Mouse (Mus musculus) spleen, adult 18-20 months (tissue): ENCODE measurements at regions not wholly inside any gene's neighbourhood (a gene's known extent, or its start where the extent isn't known, plus 50 kb on each side); places are given as distances from the start of the nearest gene placed in this dataset.

ENCODE experiments used
- DNase-seq, 2 experiments: peaks; one replicate each; pipeline ENCODE4 v3.0.0; 2022; ENCODE audit warnings: mixed read lengths in 2 of 2

DNA sequence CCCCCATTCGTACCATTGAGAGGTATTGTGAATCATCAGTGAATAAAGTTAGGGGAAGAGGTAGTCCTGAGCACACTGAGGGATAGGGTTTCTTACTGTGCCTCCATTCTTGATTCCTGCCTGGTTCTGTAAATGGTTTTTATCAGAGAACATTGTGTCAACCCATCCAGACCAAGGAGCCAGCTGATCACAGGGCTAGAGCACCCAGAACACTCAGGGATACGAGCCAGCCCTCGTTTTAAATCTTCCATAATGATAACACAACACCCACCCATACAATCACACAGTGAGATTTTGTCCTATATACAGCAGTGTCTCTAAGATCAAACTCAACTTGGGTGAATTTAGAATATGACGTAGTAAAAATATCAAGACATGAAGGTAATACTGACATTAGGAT is 424.7 kb upstream of the BB014433 start:
- DNase-seq: no peak

DNA sequence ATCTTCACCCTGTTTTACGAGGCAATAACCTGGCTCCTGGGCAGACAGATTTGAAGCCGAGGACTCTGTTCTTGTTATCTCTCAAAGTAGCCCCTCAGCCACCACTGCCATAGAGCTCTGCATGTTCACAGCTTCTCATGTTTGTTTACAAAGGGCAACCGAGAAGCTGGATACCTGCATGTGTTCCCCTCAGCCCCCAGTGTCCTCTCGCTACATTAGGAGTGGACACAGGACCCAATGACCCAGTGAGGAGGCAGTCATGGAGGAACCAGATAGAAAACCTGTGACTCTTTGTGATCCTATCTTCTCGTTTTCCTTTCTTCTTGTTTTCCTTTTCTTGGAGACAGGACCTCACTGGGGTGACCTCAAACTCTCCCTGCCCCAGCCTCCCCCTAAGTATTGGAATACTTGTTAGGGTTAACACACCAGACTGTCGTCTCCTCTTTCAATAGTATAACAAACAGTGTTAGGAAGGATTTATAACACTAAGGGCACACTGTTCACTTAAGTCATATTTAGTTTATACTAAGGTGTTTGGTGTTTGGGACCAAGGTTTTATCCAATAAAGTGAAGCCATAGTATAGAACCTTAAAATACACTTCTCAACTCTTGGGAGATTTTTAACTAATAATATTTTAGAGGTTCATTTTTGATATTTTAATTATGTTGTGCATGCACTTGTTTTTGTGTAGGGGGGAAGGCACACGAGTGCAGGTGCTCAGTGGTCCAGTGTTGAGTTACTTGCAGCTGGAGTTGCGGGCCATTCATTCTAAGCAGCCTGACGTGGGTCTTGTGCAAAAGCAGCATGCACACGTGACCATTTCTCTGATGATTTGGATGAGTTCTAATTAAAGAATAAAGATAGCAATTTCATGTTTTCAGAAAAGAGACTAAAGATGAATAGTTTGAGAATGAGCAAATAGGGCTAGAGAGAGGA is 422.9 kb upstream of the BB014433 start:
- no peak for DNase-seq

DNA sequence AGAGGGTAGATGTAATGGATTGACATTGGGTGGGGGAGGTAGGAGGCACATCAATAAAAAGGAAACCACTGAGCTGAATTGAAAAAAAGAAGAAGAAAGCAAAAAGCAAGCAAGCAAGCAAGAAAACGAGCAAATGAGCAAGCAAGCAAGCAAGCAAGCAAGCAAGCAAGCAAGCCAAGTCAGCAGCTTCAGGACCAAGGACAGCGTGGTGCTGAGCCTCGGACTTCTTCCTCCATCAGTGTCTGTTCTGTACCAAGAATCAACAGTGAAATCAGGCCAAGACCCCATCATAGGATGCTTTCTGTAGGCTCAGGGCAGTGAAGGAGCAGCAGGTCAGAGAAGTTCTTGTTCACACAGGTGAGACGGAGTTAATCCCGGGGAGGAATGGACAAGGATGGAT is 392.7 kb upstream of the BB014433 start:
- no peak for DNase-seq

DNA sequence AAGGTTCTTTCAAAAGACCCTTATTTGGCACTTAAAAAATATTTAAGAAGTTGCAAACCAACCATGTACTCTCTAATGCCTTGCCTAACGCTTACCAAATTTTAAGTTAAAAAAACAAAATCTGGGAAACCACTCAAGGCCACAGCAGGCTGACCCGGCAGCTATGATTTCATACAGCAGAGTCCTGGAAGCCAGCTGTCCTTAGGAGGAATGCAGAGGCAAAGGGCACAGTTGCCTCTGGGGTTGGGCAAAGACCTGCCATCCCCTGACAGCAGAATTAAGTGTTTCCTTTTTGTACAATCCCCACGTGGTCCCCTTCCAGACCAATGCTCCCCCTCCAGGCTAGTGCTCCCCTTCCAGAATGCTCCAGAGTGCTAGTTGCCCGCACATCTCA is 348.8 kb upstream of the BB014433 start:
- DNase-seq: no peak

DNA sequence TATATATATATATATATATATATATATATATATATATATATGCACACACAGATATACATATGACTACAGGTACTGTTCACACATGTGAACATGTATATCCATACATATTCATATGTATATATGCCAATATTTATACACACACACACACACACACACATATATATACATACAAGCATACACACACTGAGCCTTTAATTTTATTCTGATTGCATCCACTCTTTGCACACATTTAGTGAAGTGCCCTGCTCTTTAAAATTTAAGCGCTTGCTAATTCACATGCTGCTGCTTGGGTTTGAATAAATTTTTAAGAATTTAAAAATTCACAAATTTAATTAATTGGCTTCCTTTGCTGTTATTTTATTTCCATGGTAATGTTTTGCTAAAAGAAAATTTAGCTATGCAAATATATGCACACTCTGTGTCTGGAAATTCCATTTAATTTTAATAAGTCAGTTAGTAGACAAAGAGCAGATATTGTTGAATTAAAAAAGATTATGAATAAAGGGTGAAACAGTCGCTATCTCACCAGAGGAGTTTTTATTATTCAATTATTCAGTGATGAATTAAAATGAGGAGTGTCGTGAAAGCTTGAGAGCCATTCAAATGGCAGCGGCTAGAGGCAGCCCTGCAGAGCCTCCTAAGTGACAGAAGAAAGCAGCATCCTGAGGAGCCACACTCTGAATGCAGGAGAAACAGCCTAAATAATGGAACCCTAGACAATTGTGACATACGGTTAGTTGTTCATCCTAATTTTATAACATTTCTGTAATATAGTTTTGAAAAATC is 348.3 kb upstream of the BB014433 start:
- DNase-seq: no peak

DNA sequence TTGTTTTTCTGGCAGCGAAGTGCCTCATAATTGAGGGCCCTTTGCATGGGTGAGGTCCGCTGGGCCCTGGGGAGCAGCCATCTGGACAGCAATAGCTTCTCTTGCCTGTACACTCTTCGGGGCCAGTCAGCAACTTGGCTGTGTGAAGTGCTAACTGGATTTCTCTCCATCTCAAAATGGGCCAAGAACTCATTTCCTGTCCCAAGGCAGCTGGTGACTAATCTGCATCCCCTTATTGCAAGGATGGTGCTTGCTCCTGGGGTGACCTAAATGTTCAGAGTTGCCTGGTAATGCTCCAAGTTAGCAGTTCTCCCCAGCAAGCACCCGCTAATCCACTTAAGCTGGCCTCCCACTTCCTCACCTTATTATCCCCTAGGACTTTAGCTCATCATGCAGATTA is 346.2 kb upstream of the BB014433 start:
- no peak for DNase-seq

DNA sequence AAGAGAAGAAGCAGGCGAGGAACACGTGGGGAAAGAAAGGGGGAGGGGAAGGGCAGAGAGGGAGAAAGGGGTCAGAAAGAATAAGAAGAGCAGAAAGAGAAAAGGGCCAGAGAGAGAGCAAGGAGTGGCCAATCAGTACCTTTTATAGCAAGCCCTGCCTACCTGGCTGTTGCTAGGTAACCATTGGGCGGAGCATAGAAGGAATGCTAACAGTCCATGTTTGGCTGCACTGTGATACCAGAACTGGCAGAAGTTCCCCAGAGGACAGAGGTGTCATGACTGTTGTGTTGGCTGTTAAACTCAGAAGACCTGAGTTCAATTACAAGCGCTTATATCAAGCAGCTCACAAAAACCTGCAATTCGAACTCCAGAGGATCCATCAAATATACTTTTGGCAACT is 342.9 kb upstream of the BB014433 start:
- no peak for DNase-seq

DNA sequence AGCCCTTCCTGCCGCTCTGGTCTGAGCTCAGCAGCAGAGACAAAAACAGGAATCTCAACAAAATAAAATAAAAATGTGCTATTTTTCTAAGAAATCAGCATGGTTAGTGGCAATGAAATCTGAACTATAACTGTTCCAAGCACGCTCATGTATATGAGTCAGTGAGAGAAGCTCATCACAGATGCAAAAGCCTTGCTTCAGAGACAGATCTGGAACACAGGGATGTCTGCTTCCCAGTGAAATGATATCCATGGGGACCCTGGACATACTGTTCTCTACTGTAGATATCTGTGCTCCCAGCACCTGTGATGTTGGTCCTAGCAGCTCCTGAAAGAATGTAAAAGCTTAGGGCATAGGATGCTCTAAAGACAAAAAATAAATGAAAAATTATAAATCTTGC is 321.2 kb upstream of the BB014433 start:
- no peak for DNase-seq

DNA sequence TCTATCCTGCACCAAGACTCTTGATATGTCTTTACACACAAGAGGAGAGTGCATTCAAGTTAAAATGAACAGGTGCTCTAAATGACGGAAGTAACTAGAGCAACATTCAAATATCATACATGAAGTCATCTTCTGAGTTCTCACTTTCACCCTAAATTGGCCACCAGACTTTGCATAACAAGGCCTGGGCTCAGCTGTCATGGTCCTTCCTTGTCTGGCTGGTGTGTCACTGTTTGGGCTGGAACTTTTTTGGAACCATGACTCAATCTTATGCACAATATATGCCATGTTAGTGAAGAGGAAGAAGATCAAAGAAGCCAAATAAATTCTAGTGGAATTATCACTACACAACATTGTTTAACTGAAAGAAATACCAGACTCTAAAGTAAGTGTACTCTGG is 318.7 kb upstream of the BB014433 start:
- DNase-seq: no peak

DNA sequence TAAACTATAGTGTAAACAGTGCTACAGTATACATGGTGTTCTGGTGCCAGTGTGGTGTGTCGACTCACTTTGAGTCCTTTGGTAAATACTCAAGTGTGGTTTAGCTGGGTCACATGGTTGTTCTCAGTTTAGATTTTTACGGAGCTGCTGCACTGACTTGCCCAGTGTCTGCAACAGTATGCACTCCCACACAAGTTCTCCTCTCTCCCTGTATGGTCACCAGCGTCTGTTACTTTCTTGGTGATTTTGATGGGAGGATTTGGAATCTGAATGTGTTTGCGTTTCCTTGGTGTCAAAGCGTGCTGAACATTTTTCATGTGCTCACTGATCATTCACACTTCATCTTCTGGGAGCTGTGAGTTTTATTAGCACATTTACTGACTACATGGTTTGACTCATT is 298.3 kb upstream of the BB014433 start:
- DNase-seq: no peak

DNA sequence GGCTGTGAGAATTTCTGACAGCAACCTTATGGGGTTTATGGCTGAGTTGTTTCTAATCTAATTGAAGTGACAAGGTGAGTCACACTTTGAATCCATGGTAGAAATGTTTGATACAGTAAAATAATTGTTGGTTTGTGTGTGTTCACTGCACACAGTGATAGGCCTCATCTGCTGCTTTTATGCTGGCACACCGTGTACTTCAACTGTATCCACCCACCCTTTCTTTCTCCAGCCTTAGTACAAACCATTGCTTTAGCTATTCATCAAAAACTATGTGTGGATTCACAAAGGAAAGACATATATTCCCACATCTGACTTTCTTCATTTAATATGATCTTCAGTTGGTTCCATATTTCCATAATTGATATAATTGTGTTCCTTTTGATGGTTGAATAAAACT is 297.7 kb upstream of the BB014433 start:
- DNase-seq: no peak

DNA sequence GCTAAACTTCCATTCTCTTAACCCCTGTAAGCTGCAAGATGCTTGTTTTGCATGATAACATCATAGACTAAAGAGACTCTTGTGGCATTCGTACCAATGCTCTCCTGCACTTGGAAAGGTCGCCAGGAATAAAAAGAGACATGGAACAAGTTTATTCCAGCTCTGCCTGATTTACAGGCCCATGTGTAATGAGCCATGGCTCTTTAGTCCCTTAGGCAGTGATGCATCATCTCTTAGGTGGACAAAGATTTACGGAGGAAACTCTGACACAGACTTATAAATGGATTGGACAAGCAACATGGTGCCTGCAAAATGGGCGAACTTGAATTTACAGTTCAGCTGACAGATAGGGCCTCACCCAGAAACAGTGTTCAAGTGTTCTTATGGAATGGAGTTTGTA is 288.7 kb upstream of the BB014433 start:
- DNase-seq: no peak

DNA sequence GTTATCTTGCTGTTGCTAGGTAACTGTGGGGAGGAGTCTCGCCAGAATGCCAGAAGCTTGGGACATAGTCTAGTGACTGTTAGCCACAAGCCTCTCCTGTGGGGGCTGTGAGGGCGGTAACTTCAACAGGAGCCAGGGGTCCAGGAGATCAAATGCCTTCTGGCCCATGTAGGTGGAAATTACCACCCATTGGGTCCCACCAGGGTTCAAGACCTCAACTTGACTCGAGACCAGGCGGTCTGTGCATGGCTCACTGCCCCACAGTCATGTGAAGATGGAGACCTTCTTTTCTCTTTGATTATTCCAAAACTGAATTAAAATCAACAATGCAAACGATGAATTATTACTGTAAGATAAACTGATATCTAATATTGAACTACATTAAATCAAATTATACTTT is 281.4 kb upstream of the BB014433 start:
- no peak for DNase-seq

DNA sequence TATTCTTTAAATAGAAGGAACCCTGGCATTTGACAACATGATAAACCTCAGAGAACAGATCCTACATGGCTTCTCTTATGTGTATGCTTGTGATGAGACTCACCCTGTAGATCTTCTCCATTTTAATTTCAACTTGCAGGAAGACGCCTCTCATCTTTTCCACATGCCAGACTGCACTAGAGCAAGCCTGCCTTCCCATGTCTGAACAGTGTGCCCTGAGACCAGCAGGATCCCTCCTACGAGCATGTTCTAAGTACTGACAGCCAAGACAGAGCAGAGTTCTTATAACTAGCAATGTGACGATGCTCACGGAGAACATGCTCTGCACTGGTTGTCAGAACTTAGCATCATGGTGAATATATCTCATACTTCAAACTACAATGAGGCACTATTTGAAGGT is 277.5 kb upstream of the BB014433 start:
- no peak for DNase-seq

DNA sequence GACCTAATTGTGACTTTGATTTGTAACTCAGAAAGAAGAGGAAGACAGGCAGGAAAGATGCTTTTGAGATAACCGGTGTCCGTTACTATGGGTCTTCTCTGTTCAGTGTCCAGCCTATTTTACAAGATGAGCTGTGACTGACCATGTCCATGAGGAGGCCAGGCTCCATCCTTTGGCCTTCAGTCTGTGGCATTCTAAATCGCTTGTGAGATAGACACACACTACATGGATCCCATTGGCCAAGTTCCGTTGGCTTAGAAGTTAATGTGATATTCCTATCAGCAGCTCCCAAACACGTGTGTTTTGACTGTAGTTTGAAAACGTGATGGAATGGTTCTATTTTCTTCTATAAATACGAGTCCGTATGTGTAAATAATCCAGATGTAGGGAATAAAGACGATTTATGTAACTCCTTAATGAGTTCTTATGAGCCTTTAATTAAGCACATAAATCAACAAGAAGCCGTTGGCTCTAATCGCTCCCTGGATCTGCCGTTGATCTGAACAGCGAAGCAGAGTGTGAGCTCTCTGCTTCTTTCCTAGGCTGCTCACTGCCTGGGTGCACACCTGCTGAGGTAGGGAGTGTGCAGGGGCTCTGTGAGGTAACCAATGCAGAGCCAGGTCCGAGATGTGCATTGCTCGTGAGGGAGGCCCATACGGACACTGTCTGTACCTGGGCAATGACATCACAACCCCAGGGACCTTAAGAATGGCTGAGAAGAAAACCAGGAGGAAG is 272.4 kb upstream of the BB014433 start:
- DNase-seq: no peak

DNA sequence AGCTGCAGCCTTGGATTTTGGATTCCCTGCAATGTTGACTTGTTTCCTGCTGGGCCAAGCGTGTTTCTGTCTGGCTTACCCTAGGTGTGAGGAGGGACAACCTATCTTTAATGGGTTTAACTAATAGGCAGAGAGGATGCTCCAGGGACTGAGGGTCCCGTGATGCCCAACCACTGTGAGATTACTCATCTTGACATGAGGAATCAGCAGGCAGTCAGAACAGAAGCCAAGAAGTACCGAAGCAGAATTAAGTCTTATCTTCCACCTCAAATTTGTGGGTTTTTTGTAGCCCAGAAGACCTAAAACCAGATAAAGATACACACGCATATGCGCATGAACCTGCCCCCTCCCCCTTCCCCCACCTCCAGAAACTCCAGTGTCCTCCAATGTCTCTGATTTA is 267.6 kb upstream of the BB014433 start:
- no peak for DNase-seq

DNA sequence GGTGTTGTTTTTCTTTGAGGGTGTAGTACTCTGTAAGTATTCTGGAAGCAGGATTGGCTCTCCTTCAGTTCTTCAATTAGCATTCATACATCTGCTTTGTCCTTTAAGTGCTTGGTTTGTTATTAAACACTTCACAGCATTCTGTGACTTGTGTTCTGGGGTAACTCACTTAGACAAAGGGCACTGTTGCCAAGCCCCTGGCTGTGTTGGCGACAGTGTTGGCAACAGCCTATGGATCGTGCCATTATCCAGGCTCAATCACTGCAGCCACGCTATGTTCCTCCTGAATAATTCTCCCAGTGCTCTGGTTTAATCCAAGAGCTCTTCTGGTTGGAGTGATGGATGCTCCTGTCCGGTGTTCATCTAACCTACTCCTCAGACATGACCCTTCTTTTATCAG is 265.6 kb upstream of the BB014433 start:
- no peak for DNase-seq

DNA sequence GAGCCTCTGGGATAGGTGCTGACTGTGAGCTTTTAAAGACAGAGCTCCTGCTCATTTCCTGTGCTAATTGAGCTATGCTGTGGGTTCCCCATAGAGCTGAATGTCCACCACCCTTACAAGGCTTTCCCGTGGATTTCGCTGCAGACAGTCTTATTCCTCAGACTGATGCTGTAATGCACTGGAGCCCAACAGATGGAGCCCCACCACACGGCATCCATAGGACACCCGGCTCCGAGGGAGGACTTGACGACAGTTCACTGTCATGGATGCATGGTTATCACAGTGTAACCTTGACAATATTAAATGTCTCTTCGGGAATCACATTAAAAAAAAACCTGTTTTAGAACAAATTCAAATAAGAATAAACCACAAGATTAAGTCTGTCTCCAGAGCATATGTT is 265.2 kb upstream of the BB014433 start:
- no peak for DNase-seq

DNA sequence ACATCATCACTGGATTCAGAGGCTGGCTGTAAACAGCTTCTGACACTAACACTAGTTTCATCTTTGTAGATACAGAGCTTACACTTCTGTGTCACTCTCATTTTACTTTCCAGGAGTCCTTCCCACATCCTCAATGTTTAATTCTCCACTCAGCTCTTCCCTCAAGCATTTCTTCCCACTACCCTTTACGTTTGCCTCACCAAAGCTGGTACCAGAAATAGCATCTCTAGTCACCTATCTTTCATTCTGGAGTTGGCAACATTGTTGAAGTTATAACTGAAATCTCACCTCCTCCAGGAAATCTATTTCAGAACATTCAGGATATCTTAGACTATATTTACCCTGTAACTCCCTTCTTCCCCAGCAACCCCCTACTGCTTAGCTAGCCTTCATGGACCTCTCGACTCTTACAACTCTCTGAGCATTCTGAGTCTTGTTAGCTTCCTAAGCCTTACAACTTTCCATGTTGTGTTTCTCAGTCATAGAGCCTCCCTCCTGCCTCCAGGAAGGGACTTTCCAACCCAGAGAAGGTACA is 258.3 kb upstream of the BB014433 start:
- no peak for DNase-seq

DNA sequence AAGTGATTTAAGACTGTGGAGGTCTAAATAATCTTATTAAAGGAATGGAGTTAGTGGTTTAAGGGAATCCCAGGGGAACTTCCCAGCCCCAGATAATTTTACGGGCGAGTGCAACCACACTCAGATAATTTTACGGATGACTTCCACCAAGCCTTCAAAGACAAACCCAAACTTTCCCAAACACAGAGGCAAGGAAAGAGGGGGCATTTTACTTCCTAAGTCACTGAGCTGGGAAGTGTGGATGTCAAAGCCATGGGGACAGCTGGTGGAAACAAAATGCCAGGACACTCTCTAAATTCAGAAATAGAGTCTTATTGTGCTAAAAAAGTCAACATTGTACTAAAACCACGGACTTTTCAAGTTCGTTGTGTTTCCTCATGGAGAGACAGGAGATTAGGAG is 227.9 kb upstream of the BB014433 start:
- no peak for DNase-seq

DNA sequence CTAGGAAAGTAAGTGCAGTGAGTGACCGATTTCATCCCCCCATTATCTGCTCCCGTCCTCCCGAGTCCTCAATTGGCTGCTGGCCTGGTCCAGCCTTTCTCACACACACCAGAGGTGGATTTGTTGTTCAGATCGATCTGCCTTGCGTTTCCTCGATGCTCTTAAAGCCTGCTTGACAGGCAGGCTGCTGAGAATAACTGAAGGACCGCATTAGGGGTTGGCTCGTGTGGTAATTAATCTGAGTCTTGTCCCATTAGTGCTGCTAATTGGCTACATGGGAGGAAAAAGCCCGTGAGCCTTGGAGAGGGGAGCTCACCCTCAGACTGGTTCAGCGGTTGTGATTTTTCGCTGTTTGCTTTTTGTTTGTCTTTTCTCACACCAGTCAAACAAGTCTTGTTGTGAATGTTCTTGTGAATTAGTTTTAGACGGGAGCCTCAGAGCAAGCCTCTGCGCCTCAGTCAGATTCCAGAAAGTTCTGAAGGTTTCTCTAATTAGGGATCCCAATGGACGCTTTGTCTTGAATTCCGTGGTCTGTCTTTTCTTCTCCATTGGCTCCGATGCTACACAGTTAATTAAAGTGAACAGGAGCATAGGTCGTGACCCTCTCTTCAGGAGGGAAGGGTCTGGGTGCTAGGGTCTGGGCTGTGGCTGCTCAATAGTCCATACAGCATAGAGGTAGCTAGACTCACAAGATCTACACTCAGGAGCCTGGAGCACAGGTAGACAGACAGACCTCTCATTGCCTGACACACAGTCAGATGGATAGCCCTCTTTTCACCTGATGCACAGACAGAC is 226.1 kb upstream of the BB014433 start:
- no peak for DNase-seq

DNA sequence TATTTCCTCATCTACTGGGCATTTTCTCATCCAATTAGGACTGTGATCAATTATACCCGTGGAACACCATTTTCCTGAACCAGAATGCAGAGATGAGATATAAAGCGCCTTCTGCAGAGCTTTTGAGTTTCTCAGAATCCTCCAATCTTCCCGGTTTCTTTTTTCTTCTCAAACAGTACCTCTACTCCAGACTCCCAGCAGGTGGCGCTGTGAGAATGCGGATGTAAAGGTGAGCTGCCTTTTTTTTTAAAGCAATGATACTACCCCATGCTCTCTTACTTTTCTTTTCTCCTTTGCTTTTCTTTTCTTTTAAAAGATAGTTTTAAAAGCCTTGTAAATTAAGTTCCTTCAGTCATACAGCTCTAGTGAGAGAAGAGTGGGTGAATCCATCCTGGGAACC is 224.4 kb upstream of the BB014433 start:
- peak in 1 of 2 experiments; percentile 12 for DNase-seq
